Mouse (Mus musculus) effector memory CD4-positive, alpha-beta T cell, adult 5 months (primary cell): ENCODE data around the gene Ybx2. TPM values are rescaled to one million over a fixed set of nuclear protein-coding genes. Genes with fewer than 3 reads are reported as not detected.

Experiments
- polyA plus RNA-seq: library from polyadenylated mRNA; unstranded; fragments of 100-300 nt; shearing (Covaris generic); gene quantifications from one replicate; pipeline ENCODE4 v1.2.1, GENCODE M21; 2017

Ybx2 gene
- not detected for polyA plus RNA-seq

DNA sequence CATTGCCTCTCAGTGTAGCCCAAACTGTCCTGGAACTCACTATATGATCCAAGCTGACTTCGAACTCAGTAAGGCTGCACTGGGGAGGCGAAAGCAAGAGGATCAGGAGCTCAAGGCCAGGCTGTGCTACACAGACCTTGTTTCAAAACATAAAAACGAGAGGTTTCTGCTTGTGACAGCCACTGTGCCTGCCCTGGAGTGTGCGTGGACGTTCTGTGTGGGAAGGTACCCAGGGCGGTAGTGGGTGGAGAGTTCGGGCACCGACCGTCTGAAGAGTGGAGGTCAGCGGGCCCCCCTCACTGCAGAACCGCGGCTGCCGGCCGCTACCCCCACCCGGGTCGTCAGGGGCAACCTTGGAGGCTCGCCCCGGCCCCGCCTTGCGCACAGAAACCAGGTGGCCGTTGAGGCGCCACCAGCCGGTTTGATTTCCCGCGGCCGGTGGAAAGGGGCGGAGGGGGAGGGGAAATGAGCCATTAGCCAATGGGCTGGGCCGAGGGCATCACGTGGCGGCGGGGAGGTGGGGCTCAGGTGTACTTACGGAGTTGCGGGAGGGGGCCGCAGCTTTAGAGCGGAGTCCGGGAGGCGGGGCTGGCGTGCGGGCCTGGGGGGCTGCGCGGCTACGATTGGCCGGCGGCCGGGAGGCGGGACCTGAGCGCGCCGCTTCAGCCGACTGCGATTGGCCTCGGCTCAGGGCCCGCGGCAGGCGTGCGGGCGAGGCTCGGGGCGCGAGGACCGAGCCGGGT is at the start of gene Ybx2:
TSS of gene Ybx2 (plus strand) at position 660 of the 743 bp plus-strand sequence.

DNA sequence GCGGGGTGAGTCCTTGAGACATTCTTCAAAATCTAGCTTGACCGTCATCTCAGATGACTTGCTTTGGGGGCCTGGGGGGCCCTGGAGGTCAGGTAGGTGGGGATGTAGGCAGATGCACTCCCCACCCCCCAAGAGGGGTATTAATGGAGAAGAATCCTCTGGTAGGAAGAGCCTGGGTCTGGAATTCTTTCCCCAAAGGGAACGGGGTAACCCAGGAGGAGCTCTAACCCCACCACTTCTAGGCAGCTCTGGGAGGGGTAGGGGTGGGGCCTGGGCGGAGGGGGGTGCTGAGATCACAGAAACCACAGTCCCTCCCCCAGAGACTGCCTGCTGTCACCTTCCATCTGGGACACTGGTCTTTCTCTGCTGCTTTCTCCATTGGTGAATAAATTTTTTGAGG is 40.3 kb upstream of the Ybx2 start, which contains the start of gene Acap1:
TSS of gene Acap1 (minus strand) at position 249 of the 400 bp plus-strand sequence.

DNA sequence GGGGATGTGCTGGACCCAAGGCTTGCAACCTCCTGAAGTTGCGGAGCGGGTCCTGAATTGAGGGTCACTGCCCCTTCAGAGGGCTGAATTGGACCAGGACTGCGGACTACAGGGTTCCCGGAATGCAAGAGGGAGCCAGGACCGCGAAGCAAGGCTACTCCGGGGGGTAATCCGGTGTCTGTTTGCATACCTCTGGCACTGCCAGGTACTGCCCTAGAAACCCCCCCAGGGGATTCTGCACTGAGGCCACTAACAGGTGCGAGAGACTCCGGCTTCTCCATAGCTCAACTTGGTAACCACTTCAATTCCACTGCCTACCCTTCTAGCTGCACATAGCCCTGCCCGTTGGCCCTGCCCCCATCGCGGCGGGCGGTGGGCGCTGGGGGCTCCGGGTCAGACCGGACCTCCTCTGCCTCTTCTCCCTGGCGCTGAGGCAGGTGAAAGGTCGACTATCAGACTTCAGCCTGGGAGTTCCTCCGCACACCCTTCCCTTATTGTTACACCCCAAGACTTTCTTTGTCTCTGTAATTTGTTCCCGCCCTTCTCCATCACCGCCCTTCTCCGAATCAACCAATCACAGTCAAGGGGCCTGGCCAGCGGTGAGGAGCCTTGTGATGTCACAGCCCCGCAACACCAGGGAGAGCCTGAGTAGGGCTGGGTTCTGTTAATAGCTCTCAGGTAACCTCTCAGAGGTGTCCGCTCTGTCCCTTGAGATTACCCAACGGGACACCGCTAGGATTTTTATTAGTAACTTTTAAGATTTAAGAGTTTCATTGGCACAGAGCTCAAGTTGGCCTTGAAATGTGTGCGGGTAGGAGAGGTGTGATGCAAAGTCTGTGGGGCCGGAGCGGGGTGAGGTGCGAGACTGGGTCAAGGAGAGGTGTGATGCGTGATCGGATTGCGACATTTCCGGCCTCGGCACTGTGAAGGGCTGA is 34.9 kb upstream of the Ybx2 start, which contains the start of the genes 2810408A11Rik and Neurl4:
TSS of gene 2810408A11Rik (minus strand) at position 517 of the 935 bp plus-strand sequence.
TSS of gene Neurl4 (plus strand) at position 602 of the 935 bp plus-strand sequence.

DNA sequence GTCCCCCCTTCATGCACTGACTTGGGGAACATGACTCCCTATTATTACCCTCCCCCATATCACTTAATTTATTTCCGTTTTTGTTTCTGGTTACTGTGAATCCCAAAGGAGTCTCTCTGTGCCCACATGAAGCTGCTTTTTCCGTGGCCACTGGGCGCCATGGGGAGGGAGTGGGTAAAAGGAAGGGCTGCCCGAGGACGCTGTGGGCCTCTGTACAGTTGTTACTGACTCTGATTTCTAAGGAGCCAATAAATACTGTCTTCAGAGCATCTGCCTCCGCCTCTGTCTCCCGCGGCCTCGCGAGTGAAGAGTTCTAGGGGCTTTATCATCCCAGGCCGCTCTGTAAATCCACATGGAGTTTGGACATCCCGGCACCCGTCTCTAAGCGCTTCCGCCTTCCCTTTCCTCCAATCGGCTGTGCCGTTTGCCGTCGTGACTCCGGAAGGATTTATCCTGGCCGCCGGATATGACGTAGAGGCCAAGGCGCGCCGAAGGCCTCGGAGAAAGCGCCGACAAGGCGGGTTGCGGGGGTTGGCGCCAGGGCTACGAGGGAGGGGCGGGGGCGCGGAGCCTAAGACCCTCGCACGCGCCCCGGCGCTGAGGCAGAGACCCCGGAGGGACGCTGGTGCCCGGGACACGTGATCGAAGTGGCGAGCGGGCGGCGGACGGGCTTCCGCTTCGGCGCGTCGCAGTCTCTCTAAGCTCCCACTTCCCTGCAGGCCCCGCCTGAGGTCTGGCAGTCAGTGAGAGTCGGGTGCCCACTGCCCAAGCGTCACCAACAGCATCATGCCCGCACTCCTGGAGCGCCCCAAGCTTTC is 21.8 kb upstream of the Ybx2 start, which contains the start of gene Gps2:
TSS of gene Gps2 (plus strand) at position 335 of the 818 bp plus-strand sequence.

DNA sequence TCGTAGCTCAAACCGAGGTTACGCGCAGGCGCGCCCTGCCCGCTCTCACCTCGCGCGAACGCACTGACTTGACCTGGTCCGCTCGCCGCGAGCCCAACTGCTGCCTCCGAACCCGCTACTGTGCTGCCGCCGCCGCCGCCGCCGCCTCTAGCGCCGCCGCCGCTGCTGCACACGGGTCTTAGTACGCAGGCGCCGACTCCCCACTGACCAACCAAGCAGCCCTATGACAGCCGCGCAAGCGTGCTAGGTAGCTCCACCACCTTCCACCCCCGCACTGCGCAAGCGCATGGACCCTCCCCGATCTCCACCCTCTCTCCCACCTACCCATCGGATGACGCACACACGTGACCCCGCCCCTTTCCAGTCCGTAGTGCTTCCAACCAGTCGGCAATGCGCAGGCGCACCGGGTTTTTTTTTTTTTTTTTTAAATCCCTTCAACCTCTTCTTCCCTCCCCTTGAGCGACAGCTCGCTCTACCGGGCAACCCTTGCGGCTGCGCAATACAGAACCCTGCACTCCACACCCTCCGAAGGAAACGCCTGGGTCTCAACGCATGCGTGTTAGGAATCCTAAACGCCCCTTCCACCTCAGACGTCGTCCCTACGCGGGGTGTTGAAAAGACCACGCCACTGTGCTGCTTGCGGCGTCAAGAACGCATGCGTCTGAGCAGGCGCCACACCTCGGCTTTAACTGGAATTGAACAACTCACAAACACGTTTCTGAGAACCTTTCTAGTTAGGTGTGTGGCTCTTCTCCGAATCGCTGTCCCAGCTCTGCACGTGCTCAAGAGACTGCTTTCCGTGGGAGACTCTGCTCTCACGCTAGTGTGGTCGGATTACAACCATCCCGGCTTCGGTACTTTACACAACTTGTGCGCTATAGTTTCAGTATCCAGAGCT is 14.2 kb upstream of the Ybx2 start, which contains the start of gene Eif5a:
TSS of gene Eif5a (minus strand) at position 845 of the 898 bp plus-strand sequence.

DNA sequence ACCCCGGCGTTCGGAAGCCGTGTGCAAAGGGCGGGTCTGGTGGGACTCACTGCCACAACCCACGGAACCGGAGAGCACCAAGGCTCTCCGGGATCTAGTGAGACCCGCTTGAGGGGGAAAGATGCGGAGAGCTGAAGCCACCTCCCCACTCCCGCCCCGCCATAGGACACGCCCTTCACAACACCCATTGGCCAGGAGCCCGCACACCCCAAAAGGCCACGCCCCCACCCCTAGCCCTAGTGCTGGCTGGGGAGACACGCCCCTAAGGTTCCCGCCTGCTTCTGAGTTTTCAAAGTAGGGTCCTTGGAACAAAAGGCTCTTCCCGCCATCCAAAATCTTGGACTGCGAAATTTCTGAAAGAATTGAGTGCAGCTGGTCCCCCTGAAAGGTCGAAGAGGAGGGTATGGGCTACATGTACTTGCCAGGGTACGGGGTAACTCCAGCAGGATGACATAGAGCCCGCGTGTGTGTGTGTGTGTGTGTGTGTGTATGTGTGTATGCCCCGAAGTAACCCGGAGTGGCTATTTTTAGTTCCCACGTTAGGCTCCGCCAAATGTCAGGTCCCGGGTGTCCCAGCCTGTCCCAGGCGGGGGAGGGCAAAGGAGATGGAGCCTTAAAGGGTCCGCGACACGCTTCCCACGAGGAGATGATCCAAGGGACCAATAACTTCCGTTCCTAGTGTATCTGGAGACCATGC is 12.6 kb downstream of the Ybx2 start, which contains the start of gene Slc2a4:
TSS of gene Slc2a4 (minus strand) at position 123 of the 697 bp plus-strand sequence.

DNA sequence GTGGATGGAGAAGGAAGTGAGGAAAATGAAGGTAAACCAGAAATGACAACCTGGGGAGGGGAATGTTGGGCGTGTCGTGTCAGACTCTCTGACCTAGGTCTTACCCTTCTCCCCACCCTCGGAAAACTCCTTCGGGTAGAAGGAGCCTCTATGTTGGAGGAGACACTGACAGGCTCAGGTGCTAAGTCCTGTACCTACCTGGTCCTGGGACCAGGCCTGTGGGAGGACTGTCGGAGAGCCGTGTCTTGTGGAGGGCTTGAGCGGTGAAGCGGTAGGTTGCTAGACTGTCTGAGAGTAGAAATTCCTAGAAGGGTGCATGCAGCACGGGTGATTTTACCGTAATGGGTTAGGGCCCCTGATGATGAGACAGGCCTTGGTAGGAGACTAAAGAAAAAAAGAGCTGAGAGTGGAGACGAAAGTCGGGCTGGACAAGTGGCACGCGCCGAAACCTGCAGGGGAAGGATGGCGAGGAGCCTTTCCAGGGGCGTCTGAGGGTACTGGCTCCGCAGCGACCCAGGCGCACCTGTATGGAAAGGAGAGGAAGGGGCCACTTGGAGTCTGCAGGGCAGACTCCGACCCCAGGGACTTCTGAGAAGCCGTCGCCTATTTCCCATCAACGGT is 29.2 kb downstream of the Ybx2 start, which contains the start of gene Cldn7:
TSS of gene Cldn7 (plus strand) at position 130 of the 621 bp plus-strand sequence.

DNA sequence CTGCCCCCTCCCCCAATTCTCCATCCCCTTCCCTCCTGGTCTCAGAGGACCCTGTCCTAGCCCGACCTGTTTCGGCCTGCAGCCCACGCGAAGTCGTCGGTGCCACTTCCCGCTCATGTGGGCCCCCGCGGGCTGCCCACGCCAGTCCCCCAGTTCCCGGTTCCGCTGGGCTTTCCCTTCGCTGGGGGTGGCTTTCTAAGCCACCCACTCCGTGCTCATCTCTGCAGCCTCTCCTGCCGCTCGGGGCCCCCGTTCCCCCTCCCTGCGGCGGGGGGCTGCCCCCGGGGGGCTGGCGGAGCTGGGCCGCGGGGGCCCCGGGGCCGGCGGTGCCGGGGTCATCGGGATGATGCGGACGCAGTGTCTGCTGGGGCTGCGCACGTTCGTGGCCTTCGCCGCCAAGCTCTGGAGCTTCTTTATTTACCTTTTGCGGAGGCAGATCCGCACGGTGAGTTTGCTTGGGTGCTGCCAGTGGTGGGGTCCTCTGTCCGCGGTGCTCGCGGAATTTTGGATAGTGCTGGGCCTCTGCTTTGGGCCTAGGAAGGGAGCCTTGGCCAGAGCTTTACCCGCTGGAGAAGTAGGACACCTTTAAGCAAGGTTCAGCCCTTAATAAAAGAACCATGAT is 45.7 kb downstream of the Ybx2 start, which contains the start of gene Ctdnep1:
TSS of gene Ctdnep1 (plus strand) at position 16 of the 622 bp plus-strand sequence.

DNA sequence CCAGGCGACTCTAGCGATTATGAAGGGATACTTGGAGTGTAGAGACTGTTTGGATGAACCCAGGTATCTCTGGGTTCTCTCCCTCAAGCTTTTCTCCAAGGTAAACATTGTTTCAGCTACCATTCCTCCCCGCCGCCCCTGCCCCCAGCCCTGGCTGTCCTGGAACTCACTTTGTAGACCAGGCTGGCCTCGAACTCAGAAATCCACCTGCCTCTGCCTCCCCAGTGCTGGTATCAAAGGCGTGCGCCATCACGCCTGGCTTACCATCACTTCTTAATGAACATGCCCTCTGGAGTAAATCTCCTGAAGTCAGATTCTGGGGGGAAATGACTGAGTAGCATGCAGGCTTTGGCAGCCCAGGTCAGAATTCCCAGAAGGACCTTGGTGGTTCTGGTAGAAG is 46.6 kb downstream of the Ybx2 start, which contains the start of gene Elp5:
TSS of gene Elp5 (minus strand) at position 293 of the 400 bp plus-strand sequence.

Other genes with a start within 250 kb of the Ybx2 start
- not detected for gene Tnfsf12, start 239.9 kb upstream of the Ybx2 start, polyA plus RNA-seq
- gene Tnfsfm13, start 239.7 kb upstream of the Ybx2 start, polyA plus RNA-seq, result not detected
- gene Polr2a, start 177.2 kb upstream of the Ybx2 start, polyA plus RNA-seq, result 60.5 TPM
- gene Slc35g3, start 173.8 kb upstream of the Ybx2 start, polyA plus RNA-seq, result not detected
- gene Zbtb4, start 169.9 kb upstream of the Ybx2 start, polyA plus RNA-seq, result 7.6 TPM
- gene Chrnb1, start 139.9 kb upstream of the Ybx2 start, polyA plus RNA-seq, result 1.4 TPM
- not detected for gene Fgf11, start 133.9 kb upstream of the Ybx2 start, polyA plus RNA-seq
- not detected for gene Tmem102, start 130.2 kb upstream of the Ybx2 start, polyA plus RNA-seq
- not detected for gene Gm39566, start 120.5 kb upstream of the Ybx2 start, polyA plus RNA-seq
- gene Spem2, start 117.3 kb upstream of the Ybx2 start, polyA plus RNA-seq, result not detected
- gene Spem1, start 113.6 kb upstream of the Ybx2 start, polyA plus RNA-seq, result not detected
- gene Nlgn2, start 98.0 kb upstream of the Ybx2 start, polyA plus RNA-seq, result not detected
- 42.5 TPM for gene Tmem256, start 97.3 kb upstream of the Ybx2 start, polyA plus RNA-seq
- 9.2 TPM for gene Plscr3, start 89.4 kb upstream of the Ybx2 start, polyA plus RNA-seq
- gene Tnk1, start 77.1 kb upstream of the Ybx2 start, polyA plus RNA-seq, result not detected
- gene Tmem95, start 57.8 kb upstream of the Ybx2 start, polyA plus RNA-seq, result not detected
- gene Kctd11, start 54.4 kb upstream of the Ybx2 start, polyA plus RNA-seq, result 0.11 TPM
- 462 TPM for gene Acap1, start 40.3 kb upstream of the Ybx2 start, polyA plus RNA-seq
- 0.80 TPM for gene 2810408A11Rik, start 34.8 kb upstream of the Ybx2 start, polyA plus RNA-seq
- gene Neurl4, start 34.7 kb upstream of the Ybx2 start, polyA plus RNA-seq, result 5.4 TPM
- 200 TPM for gene Gps2, start 21.9 kb upstream of the Ybx2 start, polyA plus RNA-seq
- 977 TPM for gene Eif5a, start 13.8 kb upstream of the Ybx2 start, polyA plus RNA-seq
- not detected for gene Slc2a4, start 12.4 kb downstream of the Ybx2 start, polyA plus RNA-seq
- not detected for gene Cldn7, start 29.0 kb downstream of the Ybx2 start, polyA plus RNA-seq
- 41.4 TPM for gene Ctdnep1, start 45.4 kb downstream of the Ybx2 start, polyA plus RNA-seq
- 50.5 TPM for gene Elp5, start 46.7 kb downstream of the Ybx2 start, polyA plus RNA-seq
- 366 TPM for gene Gabarap, start 55.3 kb downstream of the Ybx2 start, polyA plus RNA-seq
- 52.0 TPM for gene Phf23, start 60.0 kb downstream of the Ybx2 start, polyA plus RNA-seq
- gene Dvl2, start 64.8 kb downstream of the Ybx2 start, polyA plus RNA-seq, result 20.9 TPM
- 83.6 TPM for gene Acadvl, start 79.6 kb downstream of the Ybx2 start, polyA plus RNA-seq
- gene Dlg4, start 81.1 kb downstream of the Ybx2 start, polyA plus RNA-seq, result 4.6 TPM
- not detected for gene Asgr1, start 118.3 kb downstream of the Ybx2 start, polyA plus RNA-seq
- not detected for gene Asgr2, start 156.8 kb downstream of the Ybx2 start, polyA plus RNA-seq
- gene Mgl2, start 194.5 kb downstream of the Ybx2 start, polyA plus RNA-seq, result not detected
- not detected for gene Clec10a, start 220.4 kb downstream of the Ybx2 start, polyA plus RNA-seq